Mouse (Mus musculus) ES-E14 (cell line): Measurements from ENCODE around the gene Exoc3l2. TPM values are rescaled to one million over a fixed set of nuclear protein-coding genes. Genes with fewer than 3 reads are reported as not detected.
A peak's percentile ranks its signal among the peaks of the same experiment; 100 is the strongest.

Source experiments
- DNase-seq: peaks from one replicate; pipeline ENCODE4 v3.0.0-alpha.2; 2013; ENCODE audit warnings: low read depth, low spot score
- H3K27ac ChIP-seq: 2 replicates; pipeline ENCODE4 v1.5.1; 2012; ENCODE audit warnings: low read depth, mild to moderate bottlenecking, low read length, moderate library complexity, mixed read lengths; ENCODE audit not compliant: poor library complexity, insufficient read depth, severe bottlenecking
- H3K36me3 ChIP-seq: 2 replicates; pipeline ENCODE4 v1.6.1; 2012; ENCODE audit warnings: mild to moderate bottlenecking, low read length, moderate library complexity, mixed read lengths; ENCODE audit not compliant: control insufficient read depth, poor library complexity, insufficient read depth, severe bottlenecking
- H3K4me1 ChIP-seq, 2 experiments: fragments of 150-350 bp in 1 of 2; sonication (generic) in 1 of 2; 2 replicates each; pipeline ENCODE4 v1.6.1; 2012; ENCODE audit warnings: low read length in 2 of 2, mild to moderate bottlenecking in 1 of 2, mixed read lengths in 1 of 2; ENCODE audit not compliant: control insufficient read depth in 2 of 2, insufficient read depth in 2 of 2, poor library complexity in 1 of 2
- H3K4me3 ChIP-seq, 2 experiments: fragments of 150-350 bp in 1 of 2; sonication (generic) in 1 of 2; 2 replicates each; pipeline ENCODE4 v1.5.1; 2012; ENCODE audit warnings: low read length in 2 of 2, low read depth in 1 of 2, mild to moderate bottlenecking in 1 of 2, mixed read lengths in 1 of 2; ENCODE audit not compliant: insufficient read depth in 1 of 2, poor library complexity in 1 of 2, severe bottlenecking in 1 of 2
- H3K9ac ChIP-seq: 2 replicates; pipeline ENCODE4 v1.6.1; 2012; ENCODE audit warnings: low read depth, mild to moderate bottlenecking, low read length, mixed read lengths; ENCODE audit not compliant: poor library complexity, insufficient read depth, severe bottlenecking
- H3K9me3 ChIP-seq: fragments of 150-350 bp; sonication (generic); 2 replicates; pipeline ENCODE4 v1.6.1; 2012; ENCODE audit warnings: low read depth, mild to moderate bottlenecking, low read length; ENCODE audit not compliant: control insufficient read depth, insufficient read depth
- CHD2 ChIP-seq: IDR thresholded peaks from 2 replicates; pipeline ENCODE4 v1.6.1; 2014; ENCODE audit warnings: mild to moderate bottlenecking, low read depth, low read length, inconsistent platforms
- HCFC1 ChIP-seq: IDR thresholded peaks from 2 replicates; pipeline ENCODE4 v1.6.1; 2012; ENCODE audit warnings: low read length, inconsistent platforms, borderline replicate concordance; ENCODE audit not compliant: insufficient read depth
- MAFK ChIP-seq: IDR thresholded peaks from 2 replicates; pipeline ENCODE4 v1.6.1; 2014; ENCODE audit warnings: mild to moderate bottlenecking, low read depth, low read length, inconsistent platforms; ENCODE audit not compliant: insufficient read depth
- ZC3H11A ChIP-seq: IDR thresholded peaks from 2 replicates; pipeline ENCODE4 v1.6.1; 2012; ENCODE audit warnings: low read depth, mild to moderate bottlenecking, inconsistent platforms, low read length, borderline replicate concordance
- ZNF384 ChIP-seq: IDR thresholded peaks from 2 replicates; pipeline ENCODE4 v1.6.1; 2012; ENCODE audit warnings: low read depth, low read length, inconsistent platforms
- in situ Hi-C, 2 experiments: fragments of 600-800 bp; cut with MboI; formaldehyde crosslinking; loops; one replicate each; pipeline ENCODE4 v1.15.1; 2025; ENCODE audit warnings: low sequenced_read_pairs in 2 of 2, inconsistent platforms in 1 of 2; ENCODE audit not compliant: unreplicated experiment in 2 of 2
- total RNA-seq: library from RNA; depleted of rRNA; stranded (reverse); fragments of 300-350 nt; gene quantifications from 2 replicates; pipeline ENCODE4 v1.2.3, GENCODE M21; 2012

Exoc3l2 gene
- total RNA-seq, 1 experiment: 2.2 TPM

DNA sequence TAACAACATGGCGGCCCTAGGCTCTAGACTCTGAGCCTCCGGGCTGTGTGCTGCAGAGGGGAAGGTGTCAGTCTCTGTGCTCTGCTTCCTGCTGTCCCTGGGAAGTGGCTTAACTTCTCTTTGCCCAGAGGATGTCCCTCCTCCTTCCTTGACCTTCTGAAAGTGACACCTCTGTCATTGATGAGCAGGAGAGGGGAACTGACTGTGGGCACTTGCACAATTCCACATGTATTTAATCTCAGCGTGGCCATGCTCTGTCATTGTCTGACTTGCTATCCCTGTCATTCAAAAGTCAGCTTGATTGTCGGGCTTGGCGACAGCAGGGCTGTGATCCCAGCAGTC lies 33.1 kb downstream of the Exoc3l2 start:
- no peak for DNase-seq
- no peak for TF ChIP-seq MAFK
- no peak for TF ChIP-seq HCFC1
- no peak for TF ChIP-seq ZC3H11A
- TF ChIP-seq ZNF384: no peak
- TF ChIP-seq CHD2: no peak

DNA sequence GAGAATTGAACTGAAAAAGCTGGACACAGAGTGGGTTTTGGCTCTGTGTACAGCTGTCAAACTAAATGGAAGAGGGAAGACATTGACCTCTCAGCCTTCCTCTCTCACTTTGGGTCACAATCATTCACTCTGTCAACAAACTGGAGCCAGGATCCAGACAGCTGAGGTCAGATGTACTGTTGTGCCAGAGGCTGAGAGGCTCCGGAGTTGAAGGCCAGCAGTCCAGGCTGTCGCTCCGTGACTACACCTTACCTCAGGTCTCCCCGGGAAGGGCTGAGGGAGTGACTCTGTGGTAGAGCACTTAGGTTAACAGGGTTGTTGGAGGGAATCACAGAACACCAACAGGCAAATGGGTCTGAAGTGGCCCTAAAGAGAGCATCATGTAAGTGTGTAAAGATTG lies 35.2 kb downstream of the Exoc3l2 start:
- DNase-seq: no peak
- H3K4me3 ChIP-seq: no peak overlapping the region
- H3K9ac ChIP-seq: no peak overlapping the region
- H3K36me3 ChIP-seq: no peaks in the 10 kb centered on the region
- TF ChIP-seq ZC3H11A (no peak), ZNF384 (no peak), CHD2 (no peak), MAFK (no peak), HCFC1 (no peak)
- in situ Hi-C loops: no loop called here
- H3K27ac ChIP-seq: no peak overlapping the region
- H3K9me3 ChIP-seq: no peaks in the 10 kb centered on the region
- H3K4me1 ChIP-seq: peaks cover 0 to 15% of the 10 kb centered on the region in 2 experiments; a peak in 3 of 4 replicates

More for the DNA sequence above, 33.1 kb downstream of the Exoc3l2 start:
- no peaks in the 10 kb centered on the region for H3K36me3 ChIP-seq
- H3K9ac ChIP-seq: no peak overlapping the region
- no peak overlapping the region for H3K27ac ChIP-seq
- no peaks in the 10 kb centered on the region for H3K9me3 ChIP-seq
- in situ Hi-C loops: no loop called here
- no peak overlapping the region for H3K4me3 ChIP-seq
- H3K4me1 ChIP-seq: peaks cover 0 to 15% of the 10 kb centered on the region in 2 experiments; a peak in 3 of 4 replicates

DNA sequence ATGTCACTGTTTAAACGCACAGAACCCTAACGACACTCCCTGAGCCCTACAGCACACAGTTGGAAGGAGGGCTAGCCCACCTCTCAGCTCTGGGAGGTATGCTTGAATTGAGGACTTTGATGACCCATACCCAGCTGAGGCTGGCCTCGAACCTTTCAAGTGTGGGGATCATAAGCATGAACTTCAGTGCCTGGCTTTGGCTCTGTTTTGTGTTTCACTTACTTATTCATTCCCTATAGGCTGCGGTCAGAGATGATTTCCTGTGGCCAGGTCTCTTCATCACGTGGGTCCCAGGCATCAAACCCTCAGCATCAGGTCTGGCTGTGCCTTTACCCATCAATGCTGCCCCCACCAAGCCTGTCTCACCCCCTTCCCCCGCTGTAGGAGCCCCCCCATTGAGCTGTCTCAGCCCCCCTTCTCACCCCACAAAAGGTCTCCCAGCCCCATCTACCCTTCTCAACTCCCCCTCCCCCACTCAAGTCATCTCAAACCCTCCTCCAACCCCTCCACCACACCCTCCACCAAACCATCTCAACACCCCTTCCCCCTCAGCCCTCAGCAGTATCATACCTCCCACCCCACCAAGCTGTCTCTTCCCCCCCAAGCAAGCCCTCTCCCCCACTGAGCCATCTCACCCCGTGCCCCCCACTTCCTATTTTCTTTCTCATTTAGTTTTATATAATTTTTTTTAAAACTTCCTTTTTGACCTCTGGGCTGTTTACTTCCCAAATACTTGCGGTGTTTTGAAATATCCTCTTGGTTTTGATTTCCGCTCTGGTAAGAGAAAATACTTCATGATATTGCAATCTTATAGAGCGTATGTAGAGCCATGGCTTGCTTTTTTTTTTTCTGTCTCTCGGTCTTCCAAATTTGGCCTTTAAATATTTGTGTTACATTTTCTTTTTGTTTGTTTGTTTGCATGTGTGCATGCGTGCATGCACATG lies 37.6 kb downstream of the Exoc3l2 start:
- TF ChIP-seq CHD2 (no peak), ZC3H11A (no peak), HCFC1 (no peak), ZNF384 (no peak), MAFK (no peak)
- DNase-seq: no peak
- in situ Hi-C loops: no loop called here

DNA sequence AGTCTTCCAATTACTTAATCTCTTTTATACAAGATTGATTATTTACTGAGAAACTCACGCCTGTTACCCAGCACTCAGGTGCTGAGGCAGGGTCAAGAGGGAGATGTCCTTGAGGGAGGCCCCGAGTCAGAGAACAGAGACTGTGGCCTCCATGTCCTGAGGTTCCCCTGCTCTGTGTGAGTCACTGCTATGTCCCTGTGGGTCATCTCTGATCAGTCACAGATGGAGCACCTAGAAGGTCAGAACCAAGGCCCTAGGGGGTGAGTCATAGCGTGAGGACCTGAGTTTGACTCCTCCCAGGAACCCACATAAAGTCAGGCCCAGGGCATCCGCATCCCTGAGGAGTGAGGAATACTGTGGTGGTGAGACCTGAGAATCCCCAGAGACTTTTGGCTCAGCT lies 38.5 kb downstream of the Exoc3l2 start:
- no peak for DNase-seq
- in situ Hi-C loops: no loop called here

More for the DNA sequence above, 37.6 kb downstream of the Exoc3l2 start:
- H3K4me3 ChIP-seq: no peak overlapping the region
- peak overlapping the region; percentile 3; the same call in 1 of the 2 replicates for H3K27ac ChIP-seq
- H3K4me1 ChIP-seq: peaks cover 0 to 14% of the 10 kb centered on the region in 2 experiments; a peak in 2 of 4 replicates
- H3K9me3 ChIP-seq: no peaks in the 10 kb centered on the region
- H3K9ac ChIP-seq: no peak overlapping the region
- H3K36me3 ChIP-seq: no peaks in the 10 kb centered on the region

More for the DNA sequence above, 38.5 kb downstream of the Exoc3l2 start:
- no peak overlapping the region for H3K27ac ChIP-seq
- no peaks in the 10 kb centered on the region for H3K9me3 ChIP-seq
- no peak overlapping the region for H3K4me3 ChIP-seq
- no peak overlapping the region for H3K9ac ChIP-seq
- no peak for TF ChIP-seq MAFK
- no peak for TF ChIP-seq HCFC1
- no peak for TF ChIP-seq ZC3H11A
- no peak for TF ChIP-seq ZNF384
- TF ChIP-seq CHD2: no peak
- H3K4me1 ChIP-seq: peaks cover 0 to 13% of the 10 kb centered on the region in 2 experiments; a peak in 1 of 4 replicates
- H3K36me3 ChIP-seq: no peaks in the 10 kb centered on the region
